Mouse (Mus musculus): ENCODE data around the gene Tbc1d7.

GRCm38 (mm10) chr13:43102943-43103342 lies 68.4 kb downstream of the Tbc1d7 start:
- no peak for TF ChIP-seq CTCF (conservative IDR thresholded peaks at IDR 0.05; ENCODE audit: low read length)
- TF ChIP-seq NANOG (IDR thresholded peaks at IDR 0.05; ENCODE audit: borderline replicate concordance, low read length), result no peak
